Mouse (Mus musculus): ENCODE measurements at regions not wholly inside any gene's neighbourhood (a gene's known extent, or its start where the extent isn't known, plus 50 kb on each side); places are given as distances from the start of the nearest gene placed in this dataset.

- H3K4me3 ChIP-seq (ENCODE audit: low read depth, low read length): no peak overlapping the region
- 58% methylated on average over 12 of the region's 12 CpGs for WGBS
- no peak overlapping the region for H3K27ac ChIP-seq (ENCODE audit: insufficient read depth, low read depth, low read length)
- H3K36me3 ChIP-seq (ENCODE audit: control insufficient read depth, insufficient read depth, low read length): no peaks in the 10 kb centered on the region
- no peak for TF ChIP-seq CTCF (IDR thresholded peaks at IDR 0.05; ENCODE audit: extremely low read depth, insufficient read length, insufficient replicate concordance, low read depth, low read length)
- TF ChIP-seq POLR2A (IDR thresholded peaks at IDR 0.05; ENCODE audit: low read depth, low read length): no peak
- H3K4me1 ChIP-seq (ENCODE audit: control insufficient read depth, insufficient read depth, insufficient read length, low read length): peaks cover 19% of the 10 kb centered on the region
- no peaks in the 10 kb centered on the region for H3K27me3 ChIP-seq (ENCODE audit: control insufficient read depth, insufficient read depth, low read length)
Observed at GRCm38 (mm10) chr9:61261739-61262333, 110.3 kb upstream of the Tle3 start.

GRCm38 (mm10) chr9:61263335-61263734 is 108.8 kb upstream of the Tle3 start:
- 86% methylated on average over 4 of the region's 4 CpGs for WGBS
- H3K27me3 ChIP-seq (ENCODE audit: control insufficient read depth, insufficient read depth, low read length): no peaks in the 10 kb centered on the region
- H3K36me3 ChIP-seq (ENCODE audit: control insufficient read depth, insufficient read depth, low read length): no peaks in the 10 kb centered on the region

GRCm38 (mm10) chr9:61265466-61265865 is 106.7 kb upstream of the Tle3 start:
- WGBS: 89% methylated on average over 5 of the region's 5 CpGs
- peaks cover 17% of the 10 kb centered on the region; the same call in 1 of the 2 replicates for H3K4me1 ChIP-seq (ENCODE audit: control insufficient read depth, insufficient read depth, insufficient read length, low read length)

More at GRCm38 (mm10) chr9:61263335-61263734, 108.8 kb upstream of the Tle3 start:
- TF ChIP-seq CTCF (IDR thresholded peaks at IDR 0.05; ENCODE audit: extremely low read depth, insufficient read length, insufficient replicate concordance, low read depth, low read length): no peak
- Histone ChIP-seq H3K4me3 (ENCODE audit: low read depth, low read length) (no peak overlapping the region), H3K4me1 (ENCODE audit: control insufficient read depth, insufficient read depth, insufficient read length, low read length) (peaks cover 26% of the 10 kb centered on the region), H3K27ac (ENCODE audit: insufficient read depth, low read depth, low read length) (no peak overlapping the region)

GRCm38 (mm10) chr9:61266992-61267391 is 105.2 kb upstream of the Tle3 start:
- H3K4me3 ChIP-seq (ENCODE audit: low read depth, low read length): no peak overlapping the region
- H3K27ac ChIP-seq (ENCODE audit: insufficient read depth, low read depth, low read length): no peak overlapping the region
- H3K27me3 ChIP-seq (ENCODE audit: control insufficient read depth, insufficient read depth, low read length): no peaks in the 10 kb centered on the region
- H3K36me3 ChIP-seq (ENCODE audit: control insufficient read depth, insufficient read depth, low read length): no peaks in the 10 kb centered on the region
- H3K4me1 ChIP-seq (ENCODE audit: control insufficient read depth, insufficient read depth, insufficient read length, low read length): peaks cover 26% of the 10 kb centered on the region
- WGBS: 62% methylated on average over 6 of the region's 6 CpGs
- TF ChIP-seq POLR2A (IDR thresholded peaks at IDR 0.05; ENCODE audit: low read depth, low read length): no peak
- no peak for TF ChIP-seq CTCF (IDR thresholded peaks at IDR 0.05; ENCODE audit: extremely low read depth, insufficient read length, insufficient replicate concordance, low read depth, low read length)

More at GRCm38 (mm10) chr9:61265466-61265865, 106.7 kb upstream of the Tle3 start:
- H3K27ac ChIP-seq (ENCODE audit: insufficient read depth, low read depth, low read length): peak overlapping the region; percentile 14; the same call in 1 of the 2 replicates
- H3K36me3 ChIP-seq (ENCODE audit: control insufficient read depth, insufficient read depth, low read length): no peaks in the 10 kb centered on the region
- H3K27me3 ChIP-seq (ENCODE audit: control insufficient read depth, insufficient read depth, low read length): no peaks in the 10 kb centered on the region
- no peak overlapping the region for H3K4me3 ChIP-seq (ENCODE audit: low read depth, low read length)
- no peak for TF ChIP-seq CTCF (IDR thresholded peaks at IDR 0.05; ENCODE audit: extremely low read depth, insufficient read length, insufficient replicate concordance, low read depth, low read length)
- no peak for TF ChIP-seq POLR2A (IDR thresholded peaks at IDR 0.05; ENCODE audit: low read depth, low read length)

- WGBS: 79% methylated on average over 4 of the region's 4 CpGs
- H3K36me3 ChIP-seq (ENCODE audit: control insufficient read depth, insufficient read depth, low read length): no peaks in the 10 kb centered on the region
- no peaks in the 10 kb centered on the region for H3K27me3 ChIP-seq (ENCODE audit: control insufficient read depth, insufficient read depth, low read length)
Observed at GRCm38 (mm10) chr9:61267541-61267940, 104.6 kb upstream of the Tle3 start.

GRCm38 (mm10) chr9:61268162-61268561 is 104.0 kb upstream of the Tle3 start:
- no peaks in the 10 kb centered on the region for H3K27me3 ChIP-seq (ENCODE audit: control insufficient read depth, insufficient read depth, low read length)
- no peak overlapping the region for H3K27ac ChIP-seq (ENCODE audit: insufficient read depth, low read depth, low read length)
- no peaks in the 10 kb centered on the region for H3K36me3 ChIP-seq (ENCODE audit: control insufficient read depth, insufficient read depth, low read length)
- no peak overlapping the region for H3K4me3 ChIP-seq (ENCODE audit: low read depth, low read length)
- TF ChIP-seq CTCF (IDR thresholded peaks at IDR 0.05; ENCODE audit: extremely low read depth, insufficient read length, insufficient replicate concordance, low read depth, low read length) (no peak), POLR2A (IDR thresholded peaks at IDR 0.05; ENCODE audit: low read depth, low read length) (no peak)
- WGBS: 92% methylated on average over 2 of the region's 2 CpGs
- peaks cover 26% of the 10 kb centered on the region for H3K4me1 ChIP-seq (ENCODE audit: control insufficient read depth, insufficient read depth, insufficient read length, low read length)

More at GRCm38 (mm10) chr9:61267541-61267940, 104.6 kb upstream of the Tle3 start:
- Histone ChIP-seq H3K27ac (ENCODE audit: insufficient read depth, low read depth, low read length) (no peak overlapping the region), H3K4me1 (ENCODE audit: control insufficient read depth, insufficient read depth, insufficient read length, low read length) (peaks cover 26% of the 10 kb centered on the region), H3K4me3 (ENCODE audit: low read depth, low read length) (no peak overlapping the region)
- TF ChIP-seq POLR2A (IDR thresholded peaks at IDR 0.05; ENCODE audit: low read depth, low read length): no peak
- TF ChIP-seq CTCF (IDR thresholded peaks at IDR 0.05; ENCODE audit: extremely low read depth, insufficient read length, insufficient replicate concordance, low read depth, low read length): no peak

- 89% methylated on average over 2 of the region's 2 CpGs for WGBS
- H3K36me3 ChIP-seq (ENCODE audit: control insufficient read depth, insufficient read depth, low read length): no peaks in the 10 kb centered on the region
- H3K4me3 ChIP-seq (ENCODE audit: low read depth, low read length): no peak overlapping the region
- peaks cover 26% of the 10 kb centered on the region for H3K4me1 ChIP-seq (ENCODE audit: control insufficient read depth, insufficient read depth, insufficient read length, low read length)
- no peak for TF ChIP-seq CTCF (IDR thresholded peaks at IDR 0.05; ENCODE audit: extremely low read depth, insufficient read length, insufficient replicate concordance, low read depth, low read length)
- no peak for TF ChIP-seq POLR2A (IDR thresholded peaks at IDR 0.05; ENCODE audit: low read depth, low read length)
- no peak overlapping the region for H3K27ac ChIP-seq (ENCODE audit: insufficient read depth, low read depth, low read length)
- no peaks in the 10 kb centered on the region for H3K27me3 ChIP-seq (ENCODE audit: control insufficient read depth, insufficient read depth, low read length)
Observed at GRCm38 (mm10) chr9:61268681-61269080, 103.5 kb upstream of the Tle3 start.
